Mouse (Mus musculus) hindbrain, embryonic 15.5 days (tissue): Measurements from ENCODE around the gene Lfng. TPM values are rescaled to one million over a fixed set of nuclear protein-coding genes. Genes with fewer than 3 reads are reported as not detected.

ENCODE experiments used
- ATAC-seq: fragments of 200-750 bp; cut with Nextera tagmentation; 2 replicates; pipeline ENCODE4 v1.8.0; 2017; ENCODE audit warnings: low read depth, moderate number of reproducible peaks, moderate TSS enrichment; ENCODE audit not compliant: low FRiP score
- H3K27ac ChIP-seq: fragments of 300-500 bp; sonication (generic); replicated peaks from 2 replicates; pipeline ENCODE4 v1.5.1; 2015; ENCODE audit warnings: mild to moderate bottlenecking, inconsistent platforms
- H3K27me3 ChIP-seq: fragments of 300-500 bp; sonication (generic); 2 replicates; pipeline ENCODE4 v1.6.1; 2015; ENCODE audit warnings: control low read depth, inconsistent platforms
- H3K36me3 ChIP-seq: fragments of 300-500 bp; sonication (generic); 2 replicates; pipeline ENCODE4 v1.6.1; 2015; ENCODE audit warnings: control low read depth, inconsistent platforms
- H3K4me1 ChIP-seq: fragments of 300-500 bp; sonication (generic); replicated peaks from 2 replicates; pipeline ENCODE4 v1.6.1; 2015; ENCODE audit warnings: control low read depth, inconsistent platforms
- H3K4me2 ChIP-seq: fragments of 300-500 bp; sonication (generic); 2 replicates; pipeline ENCODE4 v1.6.1; 2015; ENCODE audit warnings: moderate library complexity, mild to moderate bottlenecking, inconsistent platforms
- H3K4me3 ChIP-seq: fragments of 300-500 bp; sonication (generic); 2 replicates; pipeline ENCODE4 v1.5.1; 2015; ENCODE audit warnings: mild to moderate bottlenecking, inconsistent platforms
- H3K9ac ChIP-seq: fragments of 300-500 bp; sonication (generic); 2 replicates; pipeline ENCODE4 v1.6.1; 2015; ENCODE audit warnings: inconsistent platforms
- H3K9me3 ChIP-seq: fragments of 300-500 bp; sonication (generic); 2 replicates; pipeline ENCODE4 v1.6.1; 2016; ENCODE audit warnings: control low read depth, inconsistent platforms
- WGBS: fragments of 180-500 bp; shearing (Covaris S2); methylation state at CpG from one replicate; pipeline ENCODE4 v1.1.7; 2015; 5-methylcytosine and 5-hydroxymethylcytosine counted together
- polyA plus RNA-seq: library from polyadenylated mRNA; unstranded; fragments of >200 nt; fragmentation: Nextera tagmentation; extraction: Ambion mirVana; gene quantifications from 2 replicates; pipeline ENCODE4 v1.2.1, GENCODE M21; 2015

The Lfng gene
- polyA plus RNA-seq, 1 experiment from 2014 or later: 28.8 TPM

- peak; percentile 32; the same call in 1 of the 2 replicates for ATAC-seq
- peaks cover 20% of the 10 kb centered on the region for H3K4me1 ChIP-seq
- H3K4me3 ChIP-seq: no peak overlapping the region
- H3K4me2 ChIP-seq: no peak overlapping the region
- H3K27ac ChIP-seq: peak overlapping the region; percentile 47; the same call in 1 of the 2 replicates
- no peak overlapping the region for H3K9ac ChIP-seq
- 44% methylated on average over 7 of the region's 7 CpGs for WGBS
- H3K9me3 ChIP-seq: no peaks in the 10 kb centered on the region
- peaks cover 26% of the 10 kb centered on the region for H3K36me3 ChIP-seq
- no peaks in the 10 kb centered on the region for H3K27me3 ChIP-seq
Measured at GRCm38 (mm10) chr5:140619895-140620736, 13.0 kb downstream of the Lfng start.

- no peak for ATAC-seq
- 0 out of 2 replicates have a peak overlapping the region, but pooled peaks have one; percentile 48 for H3K27ac ChIP-seq
- no peaks in the 10 kb centered on the region for H3K27me3 ChIP-seq
- H3K9ac ChIP-seq: no peak overlapping the region
- WGBS: 69% methylated on average over 9 of the region's 9 CpGs
- H3K36me3 ChIP-seq: peaks cover 31% of the 10 kb centered on the region
- no peak overlapping the region for H3K4me2 ChIP-seq
- no peak overlapping the region for H3K4me3 ChIP-seq
- no peaks in the 10 kb centered on the region for H3K9me3 ChIP-seq
- peaks cover 16% of the 10 kb centered on the region for H3K4me1 ChIP-seq
Measured at GRCm38 (mm10) chr5:140621092-140621491, 14.0 kb downstream of the Lfng start.

DNA sequence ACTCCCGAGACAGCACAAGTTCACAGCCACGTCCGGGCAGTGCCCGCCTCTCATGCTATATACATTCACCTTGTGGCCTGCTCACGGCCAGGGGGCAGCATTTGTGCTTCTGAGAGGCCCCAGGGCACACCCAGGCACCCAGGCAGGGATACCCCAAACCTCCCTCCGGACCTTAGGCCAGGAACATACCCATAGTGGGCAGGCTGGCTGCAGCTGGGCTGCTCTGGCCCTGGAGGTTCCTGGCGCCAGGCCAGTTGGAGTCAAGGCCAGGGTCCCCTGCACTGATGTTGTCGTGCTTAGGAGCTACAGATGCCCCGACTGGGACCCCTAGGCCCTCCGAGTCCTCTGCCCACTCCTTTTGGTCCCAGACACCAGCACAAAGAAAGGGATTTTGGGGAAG lies 14.4 kb downstream of the Lfng start:
- Histone ChIP-seq H3K4me2 (no peak overlapping the region), H3K9ac (no peak overlapping the region), H3K4me3 (no peak overlapping the region), H3K4me1 (peaks cover 16% of the 10 kb centered on the region), H3K36me3 (peaks cover 35% of the 10 kb centered on the region), H3K27ac (0 out of 2 replicates have a peak overlapping the region, but pooled peaks have one; percentile 48), H3K9me3 (no peaks in the 10 kb centered on the region), H3K27me3 (no peaks in the 10 kb centered on the region)
- WGBS: 56% methylated on average over 10 of the region's 10 CpGs
- no peak for ATAC-seq

DNA sequence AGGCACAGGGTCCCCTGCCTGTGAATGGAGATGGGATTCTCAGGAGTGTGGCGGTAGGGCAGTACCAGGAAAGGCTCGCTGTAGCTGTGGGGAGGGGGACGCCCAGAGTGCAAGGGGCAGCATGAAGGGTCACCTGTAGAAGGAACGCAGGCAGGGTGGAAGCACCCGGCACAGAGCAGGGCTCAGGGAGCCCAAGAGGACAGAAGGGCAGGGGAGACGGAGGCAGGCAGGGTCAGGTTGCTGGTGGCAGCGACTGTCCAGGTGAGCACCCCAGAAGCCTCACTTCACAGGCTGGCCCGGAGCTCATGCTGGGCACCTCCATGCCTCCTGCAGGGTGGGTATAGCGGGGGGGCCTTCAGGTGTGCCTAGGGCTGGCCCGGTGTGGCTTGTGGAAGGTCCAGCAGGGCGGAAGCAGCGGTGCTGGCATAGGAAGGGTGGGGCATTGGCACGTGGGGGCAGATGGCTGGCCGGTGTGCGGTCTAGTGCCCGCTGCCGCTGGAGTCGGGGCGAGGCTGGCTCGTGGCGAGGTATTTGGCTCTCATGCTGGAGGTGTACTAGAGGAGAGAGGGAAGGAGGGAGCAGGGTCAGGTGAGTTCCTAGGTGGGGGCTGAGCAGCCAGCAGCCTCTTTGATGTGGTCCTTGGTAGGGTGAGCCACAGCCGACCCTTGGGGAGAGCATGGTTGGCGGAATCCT lies 16.0 kb downstream of the Lfng start:
- Histone ChIP-seq H3K36me3 (peaks cover 51% of the 10 kb centered on the region), H3K27me3 (no peaks in the 10 kb centered on the region)
- WGBS: 93% methylated on average over 23 of the region's 23 CpGs

DNA sequence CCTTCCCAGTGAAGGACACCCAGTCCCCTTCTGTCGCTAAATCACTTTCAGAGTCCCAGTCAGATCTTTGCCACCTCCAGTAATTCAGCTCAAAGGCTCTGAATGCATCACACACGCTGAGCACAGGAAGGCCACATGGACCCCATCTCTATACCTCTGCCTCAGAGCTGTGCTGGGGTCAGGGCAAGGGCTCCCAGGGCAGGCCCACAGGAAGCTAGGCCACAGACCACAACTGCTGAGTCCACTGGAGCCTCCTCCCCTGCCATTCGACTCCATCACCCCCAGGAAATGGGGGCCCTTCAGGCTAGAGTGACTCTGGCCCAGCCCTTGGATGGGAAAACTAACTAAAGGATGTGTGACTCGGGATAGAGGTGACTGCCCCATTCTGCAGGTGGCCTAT lies 16.7 kb downstream of the Lfng start:
- ATAC-seq: no peak
- no peak overlapping the region for H3K9ac ChIP-seq
- H3K4me1 ChIP-seq: peaks cover 16% of the 10 kb centered on the region
- peaks cover 58% of the 10 kb centered on the region for H3K36me3 ChIP-seq
- H3K9me3 ChIP-seq: no peaks in the 10 kb centered on the region
- no peak overlapping the region for H3K4me2 ChIP-seq
- no peak overlapping the region for H3K4me3 ChIP-seq
- no peaks in the 10 kb centered on the region for H3K27me3 ChIP-seq
- no peak overlapping the region for H3K27ac ChIP-seq
- 81% methylated on average over 4 of the region's 4 CpGs for WGBS

More for the DNA sequence above, 16.0 kb downstream of the Lfng start:
- Histone ChIP-seq H3K4me1 (peaks cover 16% of the 10 kb centered on the region), H3K27ac (no peak overlapping the region), H3K4me2 (no peak overlapping the region), H3K4me3 (no peak overlapping the region), H3K9ac (no peak overlapping the region), H3K9me3 (no peaks in the 10 kb centered on the region)
- no peak for ATAC-seq

DNA sequence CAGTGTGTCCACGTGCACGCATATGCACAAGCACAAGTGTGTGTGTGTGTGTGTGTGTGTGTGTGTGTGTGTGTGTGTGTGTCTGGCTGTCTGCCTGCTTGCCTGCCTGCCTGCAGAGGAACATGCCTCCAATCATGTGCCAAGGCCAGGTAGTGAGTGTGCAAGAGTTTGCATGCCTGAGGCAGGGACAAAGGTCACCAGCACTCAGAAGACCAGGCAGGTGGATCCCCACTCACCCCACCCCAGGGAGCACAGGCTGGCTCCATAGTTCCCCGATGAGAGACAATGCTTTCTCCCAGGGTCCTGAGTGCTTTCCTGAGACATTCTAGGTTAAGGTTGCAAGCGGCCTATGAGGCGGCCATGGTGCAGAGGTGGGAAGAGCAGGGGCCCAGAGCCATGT lies 17.1 kb downstream of the Lfng start:
- Histone ChIP-seq H3K27ac (no peak overlapping the region), H3K4me1 (peaks cover 16% of the 10 kb centered on the region), H3K36me3 (peaks cover 62% of the 10 kb centered on the region), H3K4me3 (no peak overlapping the region), H3K4me2 (no peak overlapping the region), H3K9ac (no peak overlapping the region), H3K9me3 (no peaks in the 10 kb centered on the region), H3K27me3 (no peaks in the 10 kb centered on the region)
- 97% methylated on average over 5 of the region's 5 CpGs for WGBS
- ATAC-seq: no peak

- no peak overlapping the region for H3K4me2 ChIP-seq
- no peak overlapping the region for H3K4me3 ChIP-seq
- no peaks in the 10 kb centered on the region for H3K9me3 ChIP-seq
- no peak overlapping the region for H3K27ac ChIP-seq
- peaks cover 14% of the 10 kb centered on the region for H3K4me1 ChIP-seq
- ATAC-seq: no peak
- no peak overlapping the region for H3K9ac ChIP-seq
- peaks cover 69% of the 10 kb centered on the region for H3K36me3 ChIP-seq
- H3K27me3 ChIP-seq: no peaks in the 10 kb centered on the region
- 94% methylated on average over 13 of the region's 13 CpGs for WGBS
Measured at GRCm38 (mm10) chr5:140624961-140625360, 17.8 kb downstream of the Lfng start.

- Histone ChIP-seq H3K4me3 (no peak overlapping the region), H3K9ac (no peak overlapping the region), H3K4me2 (no peak overlapping the region), H3K27me3 (no peaks in the 10 kb centered on the region), H3K9me3 (no peaks in the 10 kb centered on the region), H3K27ac (no peak overlapping the region), H3K4me1 (no peaks in the 10 kb centered on the region), H3K36me3 (peaks cover 88% of the 10 kb centered on the region)
- no peak for ATAC-seq
- whole genome bisulfite sequencing: 91% methylated on average over 5 of the region's 5 CpGs
Measured at GRCm38 (mm10) chr5:140627580-140627979, 20.5 kb downstream of the Lfng start.

DNA sequence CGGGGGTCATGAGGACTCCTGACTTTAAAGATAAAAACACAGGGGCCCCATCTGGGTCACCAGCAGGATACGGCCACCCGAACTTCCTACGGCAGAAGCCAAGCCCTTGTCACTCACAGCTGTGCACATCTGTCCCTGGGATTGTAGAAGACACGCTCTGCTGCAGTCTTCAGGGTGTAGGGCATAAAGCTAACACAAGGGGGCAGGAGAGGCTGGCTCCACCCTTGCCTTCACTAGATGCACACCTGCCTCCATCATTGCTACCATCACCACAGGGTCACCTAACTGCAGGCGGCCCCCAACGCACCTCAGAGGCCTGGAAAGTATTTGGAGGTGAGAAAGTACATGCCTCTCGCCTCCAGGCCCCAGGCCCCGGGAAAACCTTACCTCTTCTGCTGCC lies 21.9 kb downstream of the Lfng start:
- Histone ChIP-seq H3K36me3 (peaks cover 86% of the 10 kb centered on the region), H3K4me3 (no peak overlapping the region), H3K4me2 (no peak overlapping the region), H3K27me3 (no peaks in the 10 kb centered on the region), H3K27ac (no peak overlapping the region), H3K9me3 (no peaks in the 10 kb centered on the region), H3K9ac (no peak overlapping the region), H3K4me1 (no peaks in the 10 kb centered on the region)
- no peak for ATAC-seq
- 97% methylated on average over 9 of the region's 9 CpGs for WGBS

- peaks cover 72% of the 10 kb centered on the region for H3K36me3 ChIP-seq
- peaks cover 25% of the 10 kb centered on the region for H3K4me1 ChIP-seq
- no peak overlapping the region for H3K9ac ChIP-seq
- H3K4me2 ChIP-seq: no peak overlapping the region
- ATAC-seq: no peak
- no peaks in the 10 kb centered on the region for H3K9me3 ChIP-seq
- WGBS: 82% methylated on average over 7 of the region's 7 CpGs
- H3K4me3 ChIP-seq: no peak overlapping the region
- no peak overlapping the region for H3K27ac ChIP-seq
- H3K27me3 ChIP-seq: no peaks in the 10 kb centered on the region
Measured at GRCm38 (mm10) chr5:140633432-140633831, 26.3 kb downstream of the Lfng start.

- H3K4me1 ChIP-seq: peaks cover 33% of the 10 kb centered on the region
- 85% methylated on average over 26 of the region's 26 CpGs for WGBS
- H3K9ac ChIP-seq: no peak overlapping the region
- H3K36me3 ChIP-seq: peaks cover 56% of the 10 kb centered on the region
- H3K4me3 ChIP-seq: no peak overlapping the region
- ATAC-seq: no peak
- H3K27me3 ChIP-seq: no peaks in the 10 kb centered on the region
- H3K4me2 ChIP-seq: no peak overlapping the region
- no peak overlapping the region for H3K27ac ChIP-seq
- no peaks in the 10 kb centered on the region for H3K9me3 ChIP-seq
Measured at GRCm38 (mm10) chr5:140634798-140635722, 27.9 kb downstream of the Lfng start.
